Mouse (Mus musculus) brain, embryonic 14.5 days (tissue): ENCODE data around the gene Kbtbd4. TPM values are rescaled to one million over a fixed set of nuclear protein-coding genes. Genes with fewer than 3 reads are reported as not detected.

ENCODE experiments used
- DNase-seq: peaks from one replicate; pipeline ENCODE4 v3.0.0-alpha.2; 2011; ENCODE audit warnings: low read depth
- CTCF ChIP-seq: fragments of 200-500 bp; IDR thresholded peaks from 2 replicates; pipeline ENCODE4 v1.5.1; 2012; ENCODE audit warnings: inconsistent platforms, mild to moderate bottlenecking, moderate library complexity, borderline replicate concordance; ENCODE audit not compliant: insufficient read depth, insufficient read length; ENCODE audit errors: extremely low read depth
- POLR2A ChIP-seq: fragments of 200-500 bp; IDR thresholded peaks from 2 replicates; pipeline ENCODE4 v1.6.1; 2012; ENCODE audit warnings: mild to moderate bottlenecking, inconsistent platforms, borderline replicate concordance; ENCODE audit not compliant: poor library complexity, insufficient read depth, insufficient read length, severe bottlenecking; ENCODE audit errors: extremely low read depth
- polyA plus RNA-seq: library from polyadenylated mRNA; depleted of rRNA; stranded (reverse); fragments of >200 nt; gene quantifications from 2 replicates; pipeline ENCODE4 v1.2.3, GENCODE M21; 2012

The Kbtbd4 gene
- polyA plus RNA-seq, 1 experiment: 44.8 TPM

- no peak for TF ChIP-seq CTCF
- no peak for TF ChIP-seq POLR2A
- peak; percentile 66 for DNase-seq
Observed at GRCm38 (mm10) chr2:90913671-90914070, 9.1 kb downstream of the Kbtbd4 start.

- no peak for DNase-seq
- TF ChIP-seq POLR2A: no peak
- no peak for TF ChIP-seq CTCF
Observed at GRCm38 (mm10) chr2:90915516-90915915, 11.0 kb downstream of the Kbtbd4 start.

- peak; percentile 63 for DNase-seq
- no peak for TF ChIP-seq CTCF
- no peak for TF ChIP-seq POLR2A
Observed at GRCm38 (mm10) chr2:90916560-90917232, 12.2 kb downstream of the Kbtbd4 start.

- peak; percentile 68 for DNase-seq
- TF ChIP-seq POLR2A (peak; percentile 50; the same call in 1 of the 2 replicates), CTCF (no peak)
Observed at GRCm38 (mm10) chr2:90917233-90917998, 12.9 kb downstream of the Kbtbd4 start.

GRCm38 (mm10) chr2:90917999-90918698 lies 13.6 kb downstream of the Kbtbd4 start:
- DNase-seq: peak; percentile 25

GRCm38 (mm10) chr2:90921178-90921577 lies 16.6 kb downstream of the Kbtbd4 start:
- TF ChIP-seq POLR2A (no peak), CTCF (no peak)
- DNase-seq: no peak

More at GRCm38 (mm10) chr2:90917999-90918698, 13.6 kb downstream of the Kbtbd4 start:
- no peak for TF ChIP-seq CTCF
- no peak for TF ChIP-seq POLR2A

GRCm38 (mm10) chr2:90922636-90923035 lies 18.1 kb downstream of the Kbtbd4 start:
- no peak for DNase-seq
- TF ChIP-seq CTCF: no peak
- no peak for TF ChIP-seq POLR2A

- DNase-seq: no peak
- TF ChIP-seq CTCF: no peak
Observed at GRCm38 (mm10) chr2:90928566-90928965, 24.0 kb downstream of the Kbtbd4 start.

- TF ChIP-seq CTCF (no peak), POLR2A (no peak)
- no peak for DNase-seq
Observed at GRCm38 (mm10) chr2:90931829-90932228, 27.3 kb downstream of the Kbtbd4 start.

- TF ChIP-seq CTCF (no peak), POLR2A (no peak)
- no peak for DNase-seq
Observed at GRCm38 (mm10) chr2:90932273-90932672, 27.7 kb downstream of the Kbtbd4 start.

GRCm38 (mm10) chr2:90938362-90938761 lies 33.8 kb downstream of the Kbtbd4 start:
- DNase-seq: no peak
- TF ChIP-seq CTCF (no peak), POLR2A (no peak)
